Mouse (Mus musculus) midbrain, embryonic 13.5 days (tissue): ENCODE data around the gene Rabgap1l. TPM values are rescaled to one million over a fixed set of nuclear protein-coding genes. Genes with fewer than 3 reads are reported as not detected.

ENCODE experiments used
- ATAC-seq: fragments of 200-750 bp; cut with Nextera tagmentation; 2 replicates; pipeline ENCODE4 v1.8.0; 2017; ENCODE audit warnings: mild to moderate bottlenecking, moderate TSS enrichment, moderate library complexity
- H3K27ac ChIP-seq: fragments of 300-500 bp; sonication (generic); 2 replicates; pipeline ENCODE4 v1.5.1; 2015; ENCODE audit warnings: inconsistent platforms, mild to moderate bottlenecking, moderate library complexity
- H3K27me3 ChIP-seq: fragments of 300-500 bp; sonication (generic); 2 replicates; pipeline ENCODE4 v1.6.1; 2015; ENCODE audit warnings: mild to moderate bottlenecking, inconsistent platforms
- H3K36me3 ChIP-seq: fragments of 300-500 bp; sonication (generic); 2 replicates; pipeline ENCODE4 v1.6.1; 2015; ENCODE audit warnings: mild to moderate bottlenecking, inconsistent platforms
- H3K4me1 ChIP-seq: fragments of 300-500 bp; sonication (generic); replicated peaks from 2 replicates; pipeline ENCODE4 v1.6.1; 2015; ENCODE audit warnings: inconsistent platforms
- H3K4me2 ChIP-seq: fragments of 300-500 bp; sonication (generic); replicated peaks from 2 replicates; pipeline ENCODE4 v1.6.1; 2015; ENCODE audit warnings: moderate library complexity, mild to moderate bottlenecking, inconsistent platforms
- H3K4me3 ChIP-seq: fragments of 300-500 bp; sonication (generic); replicated peaks from 2 replicates; pipeline ENCODE4 v1.5.1; 2015; ENCODE audit warnings: mild to moderate bottlenecking, inconsistent platforms
- H3K9ac ChIP-seq: fragments of 300-500 bp; sonication (generic); replicated peaks from 2 replicates; pipeline ENCODE4 v1.6.1; 2015; ENCODE audit warnings: mild to moderate bottlenecking, inconsistent platforms
- H3K9me3 ChIP-seq: fragments of 300-500 bp; sonication (generic); 2 replicates; pipeline ENCODE4 v1.6.1; 2016; ENCODE audit warnings: mild to moderate bottlenecking, inconsistent platforms
- WGBS: fragments of 180-500 bp; shearing (Covaris S2); methylation state at CpG from one replicate; pipeline ENCODE4 v1.1.7; 2015; 5-methylcytosine and 5-hydroxymethylcytosine counted together
- polyA plus RNA-seq: library from polyadenylated mRNA; unstranded; fragments of >200 nt; fragmentation: Nextera tagmentation; extraction: Ambion mirVana; gene quantifications from 2 replicates; pipeline ENCODE4 v1.2.1, GENCODE M21; 2015

The Rabgap1l gene
- polyA plus RNA-seq, 1 experiment from 2014 or later: 25.2 TPM

DNA sequence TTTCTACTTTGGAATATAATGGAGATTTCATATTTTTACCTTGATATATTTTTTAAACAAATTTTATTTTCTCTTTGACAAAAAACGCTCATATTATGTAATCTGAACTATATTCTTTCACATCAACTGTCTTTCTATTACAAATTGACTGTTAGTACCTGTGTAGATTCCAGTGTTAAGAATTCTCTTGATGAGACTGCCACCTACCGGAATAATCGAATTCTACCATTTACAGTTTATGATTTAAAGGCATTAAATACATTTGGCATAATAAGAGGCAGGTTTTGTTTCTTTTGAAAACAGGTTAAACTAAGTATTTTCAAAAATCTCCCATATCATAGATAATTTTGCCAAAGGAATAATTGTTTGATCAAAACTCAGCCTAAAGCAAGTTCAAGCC is 75.3 kb downstream of the Rabgap1l start:
- Histone ChIP-seq H3K4me1 (no peaks in the 10 kb centered on the region), H3K27me3 (no peaks in the 10 kb centered on the region), H3K9me3 (no peaks in the 10 kb centered on the region), H3K4me3 (no peak overlapping the region), H3K27ac (no peak overlapping the region), H3K36me3 (no peaks in the 10 kb centered on the region), H3K9ac (no peak overlapping the region), H3K4me2 (no peak overlapping the region)
- 14% methylated on average over 3 of the region's 3 CpGs for WGBS
- no peak for ATAC-seq

DNA sequence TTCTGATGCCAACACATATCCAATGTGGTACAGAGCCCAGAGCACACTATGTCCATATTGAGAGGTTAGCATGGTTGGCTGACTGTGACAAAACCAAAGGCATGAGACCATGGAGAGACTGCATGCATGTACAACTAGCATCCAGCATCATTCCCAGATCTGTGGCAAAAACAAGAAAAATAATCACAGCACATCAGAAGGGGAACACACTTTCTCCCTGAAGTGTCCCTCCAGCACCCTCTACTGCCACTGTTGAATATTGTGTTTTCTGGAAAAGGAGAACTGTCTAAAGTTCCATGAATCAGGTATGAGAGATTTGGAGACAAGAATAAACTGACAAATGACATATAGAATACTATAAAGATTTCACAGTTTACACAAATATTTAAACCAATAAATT is 78.3 kb downstream of the Rabgap1l start:
- Histone ChIP-seq H3K27me3 (no peaks in the 10 kb centered on the region), H3K36me3 (no peaks in the 10 kb centered on the region), H3K27ac (no peak overlapping the region), H3K4me1 (no peaks in the 10 kb centered on the region), H3K4me2 (no peak overlapping the region), H3K9ac (no peak overlapping the region), H3K9me3 (no peaks in the 10 kb centered on the region), H3K4me3 (no peak overlapping the region)
- ATAC-seq: no peak

DNA sequence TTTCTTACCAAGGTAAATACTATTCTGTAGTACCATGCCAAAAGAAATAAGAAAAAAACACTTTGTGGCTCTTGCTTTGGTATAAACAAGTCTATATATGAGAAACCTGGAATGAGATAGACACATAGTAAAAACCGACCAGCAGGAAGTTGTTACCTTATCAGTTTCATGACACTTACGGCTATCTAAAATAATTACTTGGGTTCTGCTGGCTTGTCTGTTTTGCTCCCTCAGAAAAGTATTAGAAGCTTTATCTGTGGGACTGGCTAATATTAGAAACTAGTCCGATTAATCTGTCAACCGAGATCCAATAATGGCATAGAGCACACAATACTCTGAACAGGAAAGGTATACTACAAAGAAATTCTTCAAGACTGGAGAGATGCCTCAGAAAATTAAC is 79.1 kb downstream of the Rabgap1l start:
- no peaks in the 10 kb centered on the region for H3K27me3 ChIP-seq
- H3K9ac ChIP-seq: no peak overlapping the region
- no peak overlapping the region for H3K27ac ChIP-seq
- H3K4me1 ChIP-seq: no peaks in the 10 kb centered on the region
- WGBS: 93% methylated on average over 4 of the region's 4 CpGs
- no peak for ATAC-seq
- no peak overlapping the region for H3K4me3 ChIP-seq
- no peaks in the 10 kb centered on the region for H3K36me3 ChIP-seq
- H3K9me3 ChIP-seq: no peaks in the 10 kb centered on the region
- H3K4me2 ChIP-seq: no peak overlapping the region

DNA sequence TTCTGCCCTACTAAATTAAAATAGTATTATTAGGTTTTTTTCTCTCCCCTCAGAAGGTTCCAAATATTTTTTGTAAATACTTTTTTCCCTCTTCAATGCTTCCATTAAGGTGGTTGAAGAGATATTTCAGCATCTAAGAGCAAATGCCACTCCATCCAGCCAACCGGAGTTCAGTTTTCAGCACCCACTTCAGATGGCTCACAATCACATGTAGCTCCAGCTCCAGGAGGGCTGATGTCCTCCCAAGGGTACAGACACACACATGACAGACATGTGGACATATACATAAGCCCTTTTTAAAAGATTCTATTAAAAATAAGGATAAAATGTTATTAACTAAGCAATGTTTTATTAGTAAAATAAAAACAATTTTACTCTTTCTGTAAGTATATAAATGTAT is 79.6 kb downstream of the Rabgap1l start:
- no peak for ATAC-seq
- H3K4me2 ChIP-seq: no peak overlapping the region
- 87% methylated on average over 1 of the region's 1 CpGs for WGBS

DNA sequence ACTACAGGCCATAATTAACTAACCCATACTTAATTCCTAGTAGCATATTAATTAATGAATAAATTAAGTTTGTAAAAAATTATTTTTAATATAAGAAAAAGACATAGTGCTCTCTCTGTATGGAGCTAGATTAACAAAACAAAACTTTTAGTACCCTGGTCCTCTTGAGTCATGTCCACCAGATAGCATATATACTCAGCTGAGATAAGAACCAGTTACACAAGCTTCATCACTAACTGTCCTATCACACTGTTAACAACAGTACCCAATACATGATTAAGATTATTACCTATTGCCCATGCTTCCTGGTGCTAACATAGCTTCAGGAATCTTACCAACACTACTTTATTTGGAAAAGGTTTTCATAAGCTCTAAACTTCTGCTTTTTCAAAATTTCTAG is 82.5 kb downstream of the Rabgap1l start:
- H3K9me3 ChIP-seq: no peaks in the 10 kb centered on the region
- ATAC-seq: no peak
- no peaks in the 10 kb centered on the region for H3K27me3 ChIP-seq
- no peak overlapping the region for H3K9ac ChIP-seq
- H3K4me3 ChIP-seq: no peak overlapping the region
- H3K27ac ChIP-seq: no peak overlapping the region
- H3K4me2 ChIP-seq: no peak overlapping the region
- H3K4me1 ChIP-seq: no peaks in the 10 kb centered on the region
- no peaks in the 10 kb centered on the region for H3K36me3 ChIP-seq

More for the DNA sequence above, 79.6 kb downstream of the Rabgap1l start:
- H3K4me1 ChIP-seq: no peaks in the 10 kb centered on the region
- H3K27me3 ChIP-seq: no peaks in the 10 kb centered on the region
- no peak overlapping the region for H3K27ac ChIP-seq
- H3K36me3 ChIP-seq: no peaks in the 10 kb centered on the region
- no peaks in the 10 kb centered on the region for H3K9me3 ChIP-seq
- H3K9ac ChIP-seq: no peak overlapping the region
- H3K4me3 ChIP-seq: no peak overlapping the region

DNA sequence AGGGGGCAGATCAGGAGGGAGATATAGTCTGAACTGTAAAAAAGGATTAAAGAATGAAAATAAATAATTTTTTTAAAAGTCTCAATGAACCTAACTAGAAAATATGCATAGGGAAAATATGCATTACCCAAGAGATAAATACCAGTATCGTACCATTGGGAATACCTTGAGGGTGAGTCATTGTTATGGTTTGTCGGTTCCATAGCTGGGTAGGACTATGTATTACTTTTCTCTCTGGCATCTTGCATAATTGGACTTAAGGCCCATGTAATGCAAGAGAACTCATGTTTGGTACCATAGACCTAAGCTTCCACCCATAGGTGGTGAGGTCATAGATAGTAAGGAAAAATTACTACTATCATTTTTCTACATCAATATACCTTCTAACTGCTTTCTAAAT is 88.4 kb downstream of the Rabgap1l start:
- no peak for ATAC-seq
- WGBS: 94% methylated on average over 2 of the region's 2 CpGs
- Histone ChIP-seq H3K4me3 (no peak overlapping the region), H3K27ac (no peak overlapping the region), H3K27me3 (no peaks in the 10 kb centered on the region), H3K4me1 (no peaks in the 10 kb centered on the region), H3K36me3 (peaks cover 5% of the 10 kb centered on the region), H3K9me3 (no peaks in the 10 kb centered on the region), H3K9ac (no peak overlapping the region), H3K4me2 (no peak overlapping the region)

DNA sequence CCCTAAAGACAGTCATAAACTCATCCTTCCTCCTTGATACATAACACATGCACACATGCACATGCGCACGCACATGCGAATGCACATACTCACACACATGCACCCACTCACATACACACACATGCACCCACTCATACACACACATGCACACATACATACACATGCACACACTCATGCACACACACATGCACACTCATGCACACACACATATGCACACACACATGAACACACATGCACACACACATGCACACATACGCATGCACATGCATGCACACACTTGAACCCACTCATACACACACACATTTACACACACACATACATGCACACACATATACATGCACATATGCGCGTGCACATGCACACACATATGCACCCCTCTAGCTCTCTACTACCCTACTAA is 89.2 kb downstream of the Rabgap1l start:
- 0 out of 2 replicates have a peak, but pooled peaks have one; percentile 34 for ATAC-seq
- Histone ChIP-seq H3K27me3 (no peaks in the 10 kb centered on the region), H3K9me3 (no peaks in the 10 kb centered on the region), H3K27ac (no peak overlapping the region), H3K4me2 (no peak overlapping the region), H3K4me1 (no peaks in the 10 kb centered on the region), H3K4me3 (no peak overlapping the region), H3K9ac (no peak overlapping the region), H3K36me3 (peaks cover 5% of the 10 kb centered on the region)
- 98% methylated on average over 6 of the region's 6 CpGs for WGBS

DNA sequence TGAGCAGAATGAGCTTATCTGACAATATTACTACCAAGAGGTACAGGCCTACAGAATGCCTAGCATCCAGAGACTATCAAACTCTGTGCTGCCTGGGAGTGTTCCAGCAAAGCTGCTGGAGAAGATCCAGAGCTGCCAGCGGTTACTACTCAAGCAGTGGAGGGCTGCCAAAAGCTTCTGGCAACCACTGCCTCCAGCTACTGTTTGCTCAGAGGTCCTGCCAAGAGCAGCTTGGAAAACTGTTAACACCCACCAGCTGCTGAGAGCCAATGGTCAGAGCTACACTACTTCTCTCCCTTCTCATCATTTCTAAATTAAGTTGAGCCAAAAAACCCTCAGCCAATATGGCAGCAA is 99.9 kb downstream of the Rabgap1l start:
- H3K27ac ChIP-seq: no peak overlapping the region

DNA sequence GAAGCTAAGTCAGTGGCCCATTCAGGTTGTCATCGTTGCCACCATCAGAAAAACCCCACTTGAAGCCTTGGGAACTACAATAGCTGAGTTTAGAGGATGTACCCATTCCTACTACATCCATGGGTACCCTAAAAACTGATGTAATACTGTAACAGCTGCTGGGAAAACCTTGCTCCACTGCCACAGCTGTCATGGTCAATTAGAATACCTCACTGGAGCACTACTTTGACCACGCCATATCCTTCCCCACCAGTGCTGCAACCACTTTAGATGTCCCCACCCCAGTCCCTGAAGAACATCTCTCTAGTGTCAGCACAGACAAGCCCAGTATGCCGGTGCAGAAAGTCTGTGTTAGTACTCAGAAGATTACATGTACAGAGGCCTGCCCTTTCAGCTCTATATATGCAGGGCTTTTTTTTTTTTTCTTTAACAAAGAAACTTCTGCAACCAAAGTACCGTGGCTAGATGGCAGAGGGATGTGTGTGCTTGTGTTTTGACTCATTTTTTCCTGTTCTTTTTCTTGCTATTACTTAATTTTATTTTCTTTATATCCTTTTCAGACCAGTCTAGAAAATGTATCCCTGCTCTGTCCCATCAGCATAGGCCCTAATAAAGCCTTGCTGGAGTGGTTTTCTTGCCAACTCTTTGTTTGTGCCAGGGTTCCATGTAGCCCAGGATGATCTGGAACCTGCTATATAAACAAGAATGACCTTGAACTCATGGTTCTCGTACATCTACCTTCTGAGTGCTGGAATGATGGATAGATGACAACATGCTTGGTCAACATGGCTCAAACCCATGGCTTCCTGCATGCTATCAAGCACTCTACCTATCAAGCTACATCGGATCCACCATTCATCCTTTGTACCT is 100.6 kb downstream of the Rabgap1l start:
- no peak overlapping the region for H3K9ac ChIP-seq
- no peaks in the 10 kb centered on the region for H3K4me1 ChIP-seq
- H3K9me3 ChIP-seq: no peaks in the 10 kb centered on the region
- H3K36me3 ChIP-seq: no peaks in the 10 kb centered on the region
- no peak for ATAC-seq
- no peak overlapping the region for H3K4me2 ChIP-seq
- no peaks in the 10 kb centered on the region for H3K27me3 ChIP-seq
- WGBS: 89% methylated on average over 6 of the region's 6 CpGs
- H3K27ac ChIP-seq: no peak overlapping the region
- no peak overlapping the region for H3K4me3 ChIP-seq

More for the DNA sequence above, 99.9 kb downstream of the Rabgap1l start:
- WGBS: 95% methylated on average over 1 of the region's 1 CpGs
- peak; percentile 40; the same call in 1 of the 2 replicates for ATAC-seq
- H3K9ac ChIP-seq: no peak overlapping the region
- no peaks in the 10 kb centered on the region for H3K27me3 ChIP-seq
- no peak overlapping the region for H3K4me2 ChIP-seq
- H3K4me1 ChIP-seq: no peaks in the 10 kb centered on the region
- H3K36me3 ChIP-seq: no peaks in the 10 kb centered on the region
- no peaks in the 10 kb centered on the region for H3K9me3 ChIP-seq
- no peak overlapping the region for H3K4me3 ChIP-seq

DNA sequence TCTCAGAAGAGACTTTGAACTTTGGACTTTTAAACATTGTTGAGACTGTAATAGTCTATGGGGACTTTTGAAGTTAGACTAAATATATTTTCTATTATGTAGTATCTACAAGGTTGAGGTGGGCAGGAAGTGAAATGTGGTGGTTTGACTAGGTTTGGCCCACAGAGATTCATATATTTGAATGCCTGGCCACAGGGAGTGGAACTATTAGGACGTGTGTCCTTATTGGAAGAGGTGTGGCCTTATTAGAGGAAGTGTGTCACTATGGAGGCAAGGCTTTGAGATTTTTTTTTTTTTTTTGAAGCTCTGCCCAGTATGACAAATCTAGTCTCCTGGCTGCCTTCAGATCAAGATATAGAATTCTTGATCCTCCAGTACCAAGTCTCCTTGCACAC is 101.8 kb downstream of the Rabgap1l start:
- no peak overlapping the region for H3K27ac ChIP-seq
- H3K27me3 ChIP-seq: no peaks in the 10 kb centered on the region
- H3K4me1 ChIP-seq: no peaks in the 10 kb centered on the region
- no peak for ATAC-seq
- H3K4me2 ChIP-seq: no peak overlapping the region
- 86% methylated on average over 1 of the region's 1 CpGs for WGBS
- no peak overlapping the region for H3K9ac ChIP-seq
- no peaks in the 10 kb centered on the region for H3K36me3 ChIP-seq
- no peaks in the 10 kb centered on the region for H3K9me3 ChIP-seq
- no peak overlapping the region for H3K4me3 ChIP-seq

DNA sequence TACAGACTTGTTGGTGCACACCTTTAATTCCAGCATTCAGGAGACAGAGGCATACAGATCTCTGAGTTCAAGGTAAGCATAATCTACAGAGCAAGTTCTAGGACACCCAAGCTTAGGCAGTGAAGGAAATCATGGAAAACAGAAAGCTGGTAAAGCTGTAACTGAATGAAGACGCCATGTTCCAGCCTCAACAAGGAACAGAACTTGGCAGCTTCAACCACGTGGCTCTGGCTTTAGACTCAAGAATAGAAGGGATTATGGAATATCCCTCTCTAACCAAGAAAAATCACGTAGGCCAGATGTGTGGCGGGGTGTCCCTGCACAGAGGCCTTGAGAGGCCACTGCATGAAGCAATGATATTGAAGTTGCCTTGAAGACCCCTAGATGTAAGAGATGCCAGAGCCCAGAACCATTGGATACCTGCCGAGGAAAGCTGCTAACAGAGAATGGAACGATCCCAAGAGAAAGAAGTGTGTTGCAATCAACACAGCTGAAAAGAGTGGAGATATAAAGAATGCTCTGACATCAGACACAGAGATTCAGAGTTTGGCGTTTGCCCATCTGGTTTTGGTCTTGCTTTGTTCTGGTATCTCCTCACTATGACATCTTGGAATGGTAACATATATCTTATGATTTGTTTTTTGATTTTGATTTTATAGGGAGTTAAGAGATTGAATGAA is 102.4 kb downstream of the Rabgap1l start:
- Histone ChIP-seq H3K4me2 (no peak overlapping the region), H3K36me3 (no peaks in the 10 kb centered on the region), H3K9ac (no peak overlapping the region), H3K27ac (no peak overlapping the region), H3K4me3 (no peak overlapping the region), H3K9me3 (no peaks in the 10 kb centered on the region), H3K27me3 (no peaks in the 10 kb centered on the region), H3K4me1 (no peaks in the 10 kb centered on the region)
- 95% methylated on average over 7 of the region's 7 CpGs for WGBS
- ATAC-seq: no peak

DNA sequence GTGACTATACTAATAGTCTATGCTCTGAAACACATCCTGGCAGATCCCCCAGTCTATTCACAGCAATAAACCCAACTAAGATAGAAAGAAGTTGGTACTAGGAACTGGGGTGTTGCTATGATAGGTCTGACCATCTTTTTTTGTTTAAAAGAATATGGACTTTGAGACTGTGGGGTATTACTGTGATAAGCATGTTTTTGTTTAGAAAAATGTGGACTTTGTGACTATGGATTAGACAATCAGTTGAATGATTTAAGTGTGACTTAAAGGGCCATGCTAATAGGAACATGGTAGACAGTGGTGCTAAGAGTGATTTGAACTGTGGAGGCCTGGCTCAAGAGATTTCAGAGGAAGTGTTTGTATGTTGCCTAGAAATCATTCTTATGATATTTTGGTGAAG is 103.5 kb downstream of the Rabgap1l start:
- Histone ChIP-seq H3K4me2 (no peak overlapping the region), H3K4me3 (no peak overlapping the region), H3K27me3 (no peaks in the 10 kb centered on the region), H3K9ac (no peak overlapping the region), H3K27ac (no peak overlapping the region), H3K4me1 (no peaks in the 10 kb centered on the region), H3K9me3 (no peaks in the 10 kb centered on the region), H3K36me3 (no peaks in the 10 kb centered on the region)
- ATAC-seq: no peak
